ENCODE assay signal across 9 mouse cellular contexts in genomic region chr7:100124211-100124610, GRCm38 (mm10). TPM values are rescaled to one million over a fixed set of nuclear protein-coding genes. Genes with fewer than 3 reads are reported as not detected.
DNase-seq lines count a peak whose midpoint lies in the region; ATAC-seq and TF ChIP-seq lines count a peak whose summit lies in the region.
"Had no signal": no experiment of that assay in that cellular context is flagged by ENCODE, and none has a peak within 500 bp of the region (broad histone marks: within the 10 kb centered on the region; RNA-seq: fewer than 3 reads in every experiment).

No protein-coding gene starts in this region.

- H3K9me3 ChIP-seq in kidney, embryonic 14.5 days (ENCODE audit: control insufficient read depth, low read length), result no peaks in the 10 kb centered on the region
- H3K9me3 ChIP-seq in E14TG2a.4 (ENCODE audit: low read length), result peaks cover 3% of the 10 kb centered on the region; the same call in 1 of the 2 replicates

- H3K4me1 ChIP-seq in kidney, embryonic 14.5 days (ENCODE audit: control insufficient read depth, insufficient read depth, low read length), result 0 out of 2 replicates have a peak, but pooled peaks cover 3% of the 10 kb centered on the region
- H3K4me1 ChIP-seq in E14TG2a.4 (replicated peaks; ENCODE audit: low read depth, low read length), result peaks cover 29% of the 10 kb centered on the region

- no peak overlapping the region for H3K9ac ChIP-seq in kidney, embryonic 14.5 days (ENCODE audit: low read depth, low read length)

- peak; percentile 24 for DNase-seq in kidney, adult 11 months
- DNase-seq in R1 (ENCODE audit: low read depth, low spot score), result peak; percentile 85
- DNase-seq in lung, postnatal 4 days, result peak; percentile 32 to 57
- peak; percentile 65 for DNase-seq in thymus, postnatal 25 days
- DNase-seq in left cerebral cortex, postnatal 25 days (ENCODE audit: low spot score in 2 of 2), result no peak

- no peak overlapping the region for H3K4me2 ChIP-seq in kidney, embryonic 14.5 days (replicated peaks; ENCODE audit: low read depth, low read length)

- WGBS in kidney, embryonic 14.5 days, result 71% methylated on average over 2 of the region's 2 CpGs

- no peak for ATAC-seq in kidney, embryonic 14.5 days (ENCODE audit: low FRiP score, low TSS enrichment)
- ATAC-seq in erythroblast, adult 5-6 weeks (replicated peaks; ENCODE audit: low FRiP score, poor library complexity, severe bottlenecking), result 0 out of 2 replicates have a peak, but pooled peaks have one; percentile 49

- intact Hi-C loops in left cerebral cortex, postnatal 25 days (cut with DNase I), result loop anchor here (5.0 kb wide), 1 partner anchor 63 kb away; no protein-coding TSS in a partner anchor

- TF ChIP-seq CTCF in E14TG2a.4 (conservative IDR thresholded peaks at IDR 0.05; ENCODE audit: low read length), result peak; percentile 70

- no peak overlapping the region for H3K4me3 ChIP-seq in kidney, embryonic 14.5 days (ENCODE audit: low read length)
- H3K4me3 ChIP-seq in E14TG2a.4 (replicated peaks; ENCODE audit: low read length), result no peak overlapping the region
- H3K4me3 ChIP-seq: megakaryocyte, embryonic 14.5 days had no signal

- no peaks in the 10 kb centered on the region for H3K27me3 ChIP-seq in kidney, embryonic 14.5 days (ENCODE audit: control insufficient read depth, insufficient read depth, low read length)
- H3K27me3 ChIP-seq in E14TG2a.4 (ENCODE audit: insufficient read depth, low read length), result 0 out of 2 replicates have a peak, but pooled peaks cover 2% of the 10 kb centered on the region

- H3K27ac ChIP-seq in kidney, embryonic 14.5 days (ENCODE audit: low read depth, low read length), result no peak overlapping the region

- peaks cover 1% of the 10 kb centered on the region; the same call in 1 of the 2 replicates for H3K36me3 ChIP-seq in kidney, embryonic 14.5 days (ENCODE audit: control insufficient read depth, insufficient read depth, low read length)
- H3K36me3 ChIP-seq in E14TG2a.4 (ENCODE audit: insufficient read depth, low read length), result peaks cover 2% of the 10 kb centered on the region

RNA-seq across cellular contexts. Expression of gene Pold3, which starts 2.8 kb away (rescaled TPM):
- 59.5 and 67.7 TPM in 2 replicates for polyA plus RNA-seq in kidney, embryonic 14.5 days (2014; fragmentation: Nextera tagmentation; extraction: Ambion mirVana)
- 13.0 and 18.1 TPM in 2 replicates for total RNA-seq in erythroblast, adult 5-6 weeks (2015; ENCODE audit: low replicate concordance)
- total RNA-seq in erythroblast, adult 5-6 weeks (2017; ENCODE audit: low replicate concordance), result 50.3 and 62.6 TPM in 2 replicates
- 10 to 100 TPM; 32.9 to 35.7 TPM for total RNA-seq in left cerebral cortex, postnatal 25 days (2021)

RNA-seq across cellular contexts. Expression of gene Lipt2, which starts 34.9 kb away (rescaled TPM):
- 27.0 and 34.2 TPM in 2 replicates for polyA plus RNA-seq in kidney, embryonic 14.5 days (2014; fragmentation: Nextera tagmentation; extraction: Ambion mirVana)
- total RNA-seq in erythroblast, adult 5-6 weeks (2015; ENCODE audit: low replicate concordance), result 2.9 TPM in 1 of 2 replicates, not detected in the other
- 0.26 and 0.98 TPM in 2 replicates for total RNA-seq in erythroblast, adult 5-6 weeks (2017; ENCODE audit: low replicate concordance)
- total RNA-seq in left cerebral cortex, postnatal 25 days (2021), result 1 to 10 TPM; 4.9 to 5.4 TPM

RNA-seq across cellular contexts. Expression of gene Kcne3, which starts 52.1 kb away (rescaled TPM):
- polyA plus RNA-seq in kidney, embryonic 14.5 days (2014; fragmentation: Nextera tagmentation; extraction: Ambion mirVana), result 2.4 and 4.9 TPM in 2 replicates
- total RNA-seq in erythroblast, adult 5-6 weeks (2015; ENCODE audit: low replicate concordance), result not detected in 2 replicates
- 1.8 and 3.7 TPM in 2 replicates for total RNA-seq in erythroblast, adult 5-6 weeks (2017; ENCODE audit: low replicate concordance)
- total RNA-seq in left cerebral cortex, postnatal 25 days (2021), result not detected

Comparison
In these comparisons a context has a peak if more than half of its experiments do, and no peak if none do; other contexts are left out.
1. DNase-seq: peak in kidney, adult 11 months (single experiment), R1 (single experiment), lung, postnatal 4 days (2 of 2) and thymus, postnatal 25 days (single experiment); none in left cerebral cortex, postnatal 25 days (0 of 2).